22 mouse cellular contexts compared by ENCODE assay signal in genomic region chr10:76121495-76121894, GRCm38 (mm10). TPM values are rescaled to one million over a fixed set of nuclear protein-coding genes. Genes with fewer than 3 reads are reported as not detected.
"Had no signal": no experiment of that assay in that cellular context is flagged by ENCODE, and none has a peak within 500 bp of the region (broad histone marks: within the 10 kb centered on the region; RNA-seq: fewer than 3 reads in every experiment).

No protein-coding gene starts in this region.

- H3K9me3 ChIP-seq: kidney, embryonic 15.5 days; liver, embryonic 13.5 days; lung, embryonic 15.5 days; midbrain, embryonic 12.5 days; stomach, embryonic 15.5 days had no signal

- H3K9ac ChIP-seq: kidney, embryonic 15.5 days; liver, embryonic 13.5 days; lung, embryonic 15.5 days; midbrain, embryonic 12.5 days; stomach, embryonic 15.5 days had no signal

- H3K36me3 ChIP-seq: kidney, embryonic 15.5 days; liver, embryonic 13.5 days; lung, embryonic 15.5 days; midbrain, embryonic 12.5 days; stomach, embryonic 15.5 days had no signal

- H3K4me2 ChIP-seq: kidney, embryonic 15.5 days; liver, embryonic 13.5 days; lung, embryonic 15.5 days; midbrain, embryonic 12.5 days; stomach, embryonic 15.5 days had no signal

- H3K4me1 ChIP-seq: lung, embryonic 15.5 days; stomach, embryonic 15.5 days had no signal

- H3K27ac ChIP-seq: kidney, embryonic 15.5 days; left cerebral cortex, adult 2 months; liver, embryonic 13.5 days; lung, embryonic 15.5 days; macrophage; midbrain, embryonic 12.5 days; stomach, embryonic 15.5 days had no signal

- H3K27me3 ChIP-seq: kidney, embryonic 15.5 days; liver, embryonic 13.5 days; lung, embryonic 15.5 days; midbrain, embryonic 12.5 days; stomach, embryonic 15.5 days had no signal

- DNase-seq: kidney, adult 11 months; kidney, adult 8-10 months; kidney, postnatal 10 days; kidney, postnatal 36 days; layer of hippocampus, postnatal 36 days; liver, embryonic 13.5 days; lung, postnatal 14 days; thymus, postnatal 25 days had no signal

- H3K4me3 ChIP-seq: kidney, embryonic 15.5 days; left cerebral cortex, adult 2 months; liver, embryonic 13.5 days; lung, embryonic 15.5 days; midbrain, embryonic 12.5 days; stomach, embryonic 15.5 days had no signal

- ATAC-seq: midbrain, embryonic 16.5 days had no signal

RNA-seq across cellular contexts. Expression of gene Slc5a4b, which starts 10.7 kb away (rescaled TPM):
- polyA plus RNA-seq: limb, embryonic 11.5 days; limb, embryonic 14.5 days; liver, adult 2 months; lung, embryonic 15.5 days; macrophage; midbrain, embryonic 12.5 days; midbrain, embryonic 16.5 days; neural tube, embryonic 11.5 days; stomach, embryonic 15.5 days; thymus, postnatal 0 days; urinary bladder, adult 2 months had no signal

RNA-seq across cellular contexts. Expression of gene Slc5a4a, which starts 25.8 kb away (rescaled TPM):
- polyA plus RNA-seq: kidney, embryonic 15.5 days; limb, embryonic 11.5 days; limb, embryonic 14.5 days; liver, adult 2 months; liver, embryonic 13.5 days; liver, embryonic 16.5 days; lung, embryonic 15.5 days; macrophage; midbrain, embryonic 12.5 days; neural tube, embryonic 11.5 days; stomach, embryonic 15.5 days; thymus, postnatal 0 days; urinary bladder, adult 2 months had no signal
